Comparison of ENCODE assay signal across 8 mouse cellular contexts in genomic region chr3:131703134-131703533, GRCm38 (mm10).
DNase-seq lines count a peak whose midpoint lies in the region; ATAC-seq and TF ChIP-seq lines count a peak whose summit lies in the region.

No protein-coding gene starts in this region.

- no peaks in the 10 kb centered on the region for H3K4me1 ChIP-seq in liver, embryonic 14.5 days (replicated peaks; ENCODE audit: control insufficient read depth in 2 of 2, insufficient read depth in 2 of 2, low read length in 1 of 2)
- no peaks in the 10 kb centered on the region for H3K4me1 ChIP-seq in liver, embryonic 12.5 days
- H3K4me1 ChIP-seq in liver, postnatal 0 days (ENCODE audit: insufficient read depth): no peaks in the 10 kb centered on the region

- H3K4me2 ChIP-seq in liver, embryonic 14.5 days (ENCODE audit: low read depth): no peak overlapping the region
- no peak overlapping the region for H3K4me2 ChIP-seq in liver, embryonic 12.5 days
- H3K4me2 ChIP-seq in liver, postnatal 0 days (ENCODE audit: low read depth, low read length): no peak overlapping the region

- H3K27ac ChIP-seq in liver, embryonic 14.5 days: no peak overlapping the region
- H3K27ac ChIP-seq in liver, embryonic 12.5 days: no peak overlapping the region
- no peak overlapping the region for H3K27ac ChIP-seq in liver, postnatal 0 days (ENCODE audit: low read depth)

- H3K4me3 ChIP-seq in liver, embryonic 14.5 days (ENCODE audit: insufficient read depth in 1 of 2, low read depth in 2 of 2, low read length in 2 of 2): no peak overlapping the region
- H3K4me3 ChIP-seq in liver, embryonic 12.5 days: no peak overlapping the region
- no peak overlapping the region for H3K4me3 ChIP-seq in liver, postnatal 0 days (ENCODE audit: low read depth, low read length)

- no peaks in the 10 kb centered on the region for H3K27me3 ChIP-seq in liver, embryonic 14.5 days (ENCODE audit: control insufficient read depth, insufficient read depth, low read length)
- H3K27me3 ChIP-seq in liver, embryonic 12.5 days (replicated peaks): no peaks in the 10 kb centered on the region
- H3K27me3 ChIP-seq in liver, postnatal 0 days (ENCODE audit: insufficient read depth, low read length): no peaks in the 10 kb centered on the region

- no peak for TF ChIP-seq EP300 in liver, embryonic 14.5 days (IDR thresholded peaks at IDR 0.05; ENCODE audit: low read depth)
- TF ChIP-seq EP300 in liver, postnatal 0 days (IDR thresholded peaks at IDR 0.05; ENCODE audit: low read depth): no peak

- no peak overlapping the region for H3K9ac ChIP-seq in liver, embryonic 14.5 days (replicated peaks)
- no peak overlapping the region for H3K9ac ChIP-seq in liver, embryonic 12.5 days
- H3K9ac ChIP-seq in liver, postnatal 0 days (replicated peaks): no peak overlapping the region

- 0 out of 2 replicates have a peak, but pooled peaks have one; percentile 5 for TF ChIP-seq CTCF in liver, embryonic 14.5 days (IDR thresholded peaks at IDR 0.05; ENCODE audit: low read depth)
- TF ChIP-seq CTCF in liver, postnatal 0 days (IDR thresholded peaks at IDR 0.05; ENCODE audit: low read depth): peak; percentile 34

- no peak for DNase-seq in frontal cortex, postnatal 14 days (ENCODE audit: low spot score in 2 of 2)
- DNase-seq in liver, embryonic 14.5 days (ENCODE audit: low read depth in 3 of 3, low spot score in 3 of 3): no peak
- DNase-seq in adrenal gland, postnatal 36 days: peak; percentile 44 to 62
- DNase-seq in liver, postnatal 0 days: no peak

- H3K36me3 ChIP-seq in liver, embryonic 14.5 days (replicated peaks; ENCODE audit: control insufficient read depth, insufficient read depth, low read depth): no peaks in the 10 kb centered on the region
- H3K36me3 ChIP-seq in liver, embryonic 12.5 days: no peaks in the 10 kb centered on the region
- no peaks in the 10 kb centered on the region for H3K36me3 ChIP-seq in liver, postnatal 0 days (replicated peaks; ENCODE audit: insufficient read depth, low read length)

- ATAC-seq in frontal cortex, adult (ENCODE audit: low TSS enrichment): peak; percentile 65
- ATAC-seq in liver, embryonic 14.5 days (ENCODE audit: insufficient read depth): no peak
- ATAC-seq in liver, embryonic 12.5 days: no peak
- no peak for ATAC-seq in liver, postnatal 0 days
- no peak for ATAC-seq in erythroid progenitor cell, adult 5-6 weeks (replicated peaks; ENCODE audit: low FRiP score, poor library complexity, severe bottlenecking)
- no peak for ATAC-seq in megakaryocyte-erythroid progenitor cell, adult 5-6 weeks (replicated peaks; ENCODE audit: low FRiP score, low TSS enrichment, poor library complexity, severe bottlenecking)

- H3K9me3 ChIP-seq in liver, embryonic 14.5 days (ENCODE audit: control insufficient read depth, low read length): no peaks in the 10 kb centered on the region
- no peaks in the 10 kb centered on the region for H3K9me3 ChIP-seq in liver, embryonic 12.5 days (replicated peaks)
- H3K9me3 ChIP-seq in liver, postnatal 0 days (ENCODE audit: low read length): no peaks in the 10 kb centered on the region

Comparison
In these comparisons a context has a peak if more than half of its experiments do, and no peak if none do; other contexts are left out.
1. DNase-seq: peak in adrenal gland, postnatal 36 days (2 of 2); none in frontal cortex, postnatal 14 days (0 of 2), liver, embryonic 14.5 days (0 of 3) and liver, postnatal 0 days (single experiment).